Mouse (Mus musculus): Measurements from ENCODE around the gene Cybrd1.

GRCm38 (mm10) chr2:71192195-71192807, 74.6 kb downstream of the Cybrd1 start:
- TF ChIP-seq CTCF (IDR thresholded peaks at IDR 0.05; ENCODE audit: borderline replicate concordance, extremely low read depth, insufficient read depth, insufficient read length) (no peak), POLR2A (IDR thresholded peaks at IDR 0.05; ENCODE audit: borderline replicate concordance, extremely low read depth, insufficient read depth, insufficient read length, poor library complexity, severe bottlenecking) (no peak)

All from brain, embryonic 14.5 days (tissue).